Mouse (Mus musculus) telencephalon, adult 2 months (tissue): ENCODE results near the gene Stpg1.

Experiments used
- DNase-seq: peaks from one replicate; pipeline ENCODE4 v3.0.0-alpha.2; 2011; ENCODE audit warnings: low read depth, low spot score

The Stpg1 gene

GRCm38 (mm10) chr4:135549323-135549722 lies 54.7 kb downstream of the Stpg1 start:
- no peak for DNase-seq

- DNase-seq = no peak
These were observed 69.2 kb downstream of the Stpg1 start for GRCm38 (mm10) chr4:135563794-135564193.

GRCm38 (mm10) chr4:135565400-135565799 lies 70.8 kb downstream of the Stpg1 start:
- no peak for DNase-seq

- no peak for DNase-seq
These were observed 72.5 kb downstream of the Stpg1 start for GRCm38 (mm10) chr4:135567042-135567441.

GRCm38 (mm10) chr4:135567484-135567883 lies 72.9 kb downstream of the Stpg1 start:
- DNase-seq = no peak

GRCm38 (mm10) chr4:135569201-135569600 lies 74.6 kb downstream of the Stpg1 start:
- no peak for DNase-seq

GRCm38 (mm10) chr4:135570152-135571036 lies 75.8 kb downstream of the Stpg1 start:
- DNase-seq = no peak

- DNase-seq = no peak
These were observed 76.5 kb downstream of the Stpg1 start for GRCm38 (mm10) chr4:135571037-135571550.

GRCm38 (mm10) chr4:135572276-135572675 lies 77.7 kb downstream of the Stpg1 start:
- DNase-seq = no peak

GRCm38 (mm10) chr4:135573251-135573808 lies 78.7 kb downstream of the Stpg1 start, which contains the start of gene Grhl3:
Gene Grhl3 (minus strand): TSS chr4:135573630.
- DNase-seq = no peak

GRCm38 (mm10) chr4:135575365-135576140 lies 81.0 kb downstream of the Stpg1 start:
- DNase-seq = no peak

- DNase-seq = no peak
These were observed 83.9 kb downstream of the Stpg1 start for GRCm38 (mm10) chr4:135578490-135578889.

GRCm38 (mm10) chr4:135579695-135580094 lies 85.1 kb downstream of the Stpg1 start:
- no peak for DNase-seq

GRCm38 (mm10) chr4:135581222-135581910 lies 86.8 kb downstream of the Stpg1 start:
- no peak for DNase-seq

GRCm38 (mm10) chr4:135584838-135585237 lies 90.2 kb downstream of the Stpg1 start:
- no peak for DNase-seq
